Mouse (Mus musculus) midbrain, embryonic 12.5 days (tissue): ENCODE results near the gene Tirap. TPM values are rescaled to one million over a fixed set of nuclear protein-coding genes. Genes with fewer than 3 reads are reported as not detected.

Experiments used
- ATAC-seq: fragments of 200-750 bp; cut with Nextera tagmentation; 2 replicates; pipeline ENCODE4 v1.8.0; 2017; ENCODE audit warnings: low read depth, moderate TSS enrichment, moderate library complexity; ENCODE audit not compliant: low FRiP score
- H3K27ac ChIP-seq: fragments of 300-500 bp; sonication (generic); replicated peaks from 2 replicates; pipeline ENCODE4 v1.5.1; 2016; ENCODE audit warnings: mild to moderate bottlenecking
- H3K27me3 ChIP-seq: fragments of 300-500 bp; sonication (generic); 2 replicates; pipeline ENCODE4 v1.6.1; 2016; ENCODE audit warnings: mild to moderate bottlenecking
- H3K36me3 ChIP-seq: fragments of 300-500 bp; sonication (generic); 2 replicates; pipeline ENCODE4 v1.6.1; 2016
- H3K4me1 ChIP-seq: fragments of 300-500 bp; sonication (generic); 2 replicates; pipeline ENCODE4 v1.6.1; 2016
- H3K4me2 ChIP-seq: fragments of 300-500 bp; sonication (generic); replicated peaks from 2 replicates; pipeline ENCODE4 v1.6.1; 2016; ENCODE audit warnings: mild to moderate bottlenecking, moderate library complexity
- H3K4me3 ChIP-seq: fragments of 300-500 bp; sonication (generic); 2 replicates; pipeline ENCODE4 v1.5.1; 2016; ENCODE audit warnings: mild to moderate bottlenecking
- H3K9ac ChIP-seq: fragments of 300-500 bp; sonication (generic); replicated peaks from 2 replicates; pipeline ENCODE4 v1.6.1; 2016; ENCODE audit warnings: mild to moderate bottlenecking, moderate library complexity
- H3K9me3 ChIP-seq: fragments of 300-500 bp; sonication (generic); 2 replicates; pipeline ENCODE4 v1.6.1; 2016; ENCODE audit warnings: mild to moderate bottlenecking
- WGBS: fragments of 180-500 bp; shearing (Covaris S2); methylation state at CpG from one replicate; pipeline ENCODE4 v1.1.7; 2016; 5-methylcytosine and 5-hydroxymethylcytosine counted together
- polyA plus RNA-seq: library from polyadenylated mRNA; unstranded; fragments of >200 nt; fragmentation: Nextera tagmentation; extraction: Ambion mirVana; gene quantifications from 2 replicates; pipeline ENCODE4 v1.2.1, GENCODE M21; 2016

Gene Tirap
- polyA plus RNA-seq, 1 experiment from 2014 or later, result 12.4 TPM

DNA sequence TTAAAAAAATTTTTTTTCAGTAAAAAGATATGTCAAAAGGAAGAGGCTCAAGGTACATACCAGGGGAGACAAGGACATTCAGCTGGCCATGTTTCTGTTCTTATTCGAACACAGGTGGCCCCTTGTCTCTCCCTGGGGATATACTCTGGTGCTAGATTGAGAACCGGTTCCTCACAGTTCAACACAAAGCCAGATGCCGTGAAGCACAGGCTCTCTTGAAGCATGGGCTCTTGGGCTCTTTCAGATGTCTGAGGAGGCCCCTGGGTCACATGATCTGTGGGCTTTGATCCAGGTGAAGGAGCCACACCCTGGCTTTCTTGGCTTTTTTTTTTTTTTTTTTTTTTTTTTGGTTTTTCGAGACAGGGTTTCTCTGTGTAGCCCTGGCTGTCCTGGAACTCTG lies 13.7 kb downstream of the Tirap start:
- Histone ChIP-seq H3K4me2 (no peak overlapping the region), H3K27ac (no peak overlapping the region), H3K27me3 (no peaks in the 10 kb centered on the region), H3K36me3 (peaks cover 28% of the 10 kb centered on the region), H3K9me3 (no peaks in the 10 kb centered on the region), H3K4me3 (no peak overlapping the region), H3K4me1 (no peaks in the 10 kb centered on the region), H3K9ac (no peak overlapping the region)
- no peak for ATAC-seq
- WGBS, result 91% methylated on average over 3 of the region's 4 CpGs

DNA sequence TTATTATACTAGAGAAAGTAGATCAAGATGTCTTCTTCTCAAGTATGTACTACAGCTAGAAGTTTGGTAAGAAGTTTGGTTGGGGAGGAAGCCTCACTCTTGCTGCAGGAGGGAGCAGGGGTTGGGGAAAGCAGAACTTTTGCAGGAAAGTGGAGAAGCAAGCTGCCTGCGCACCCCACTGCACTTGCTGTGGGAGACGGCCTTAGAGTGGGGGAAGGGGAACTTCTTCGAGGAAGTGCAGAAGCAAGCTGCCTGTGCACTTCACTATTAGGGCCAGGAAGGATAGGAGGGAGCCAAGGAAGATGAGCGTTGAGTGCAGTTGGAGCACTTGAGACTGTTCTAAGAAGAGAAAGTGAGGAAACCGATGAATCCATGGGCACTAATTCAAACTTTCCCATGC lies 16.7 kb downstream of the Tirap start:
- Histone ChIP-seq H3K36me3 (peaks cover 16% of the 10 kb centered on the region), H3K4me2 (no peak overlapping the region), H3K9ac (no peak overlapping the region), H3K9me3 (no peaks in the 10 kb centered on the region), H3K27ac (no peak overlapping the region), H3K4me1 (no peaks in the 10 kb centered on the region), H3K4me3 (no peak overlapping the region), H3K27me3 (no peaks in the 10 kb centered on the region)
- ATAC-seq, result no peak
- 74% methylated on average over 5 of the region's 5 CpGs for WGBS

DNA sequence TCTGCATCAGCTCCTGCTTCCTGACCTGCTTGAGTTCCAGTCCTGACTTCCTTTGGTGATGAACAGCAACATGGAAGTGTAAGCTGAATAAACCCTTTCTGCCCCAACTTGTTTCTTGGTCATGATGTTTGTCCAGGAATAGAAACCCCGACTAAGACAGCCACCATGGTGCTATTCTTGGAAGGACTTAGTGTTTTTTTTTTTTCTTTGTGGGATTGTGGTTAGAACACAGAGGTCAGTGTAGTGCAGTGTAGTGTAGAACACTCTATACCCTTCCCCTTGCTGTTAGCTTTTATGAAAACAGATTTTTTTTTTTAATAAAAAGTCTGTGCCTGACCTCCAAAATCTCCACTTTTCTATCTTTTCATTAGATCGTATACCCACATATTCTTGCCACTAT lies 17.3 kb downstream of the Tirap start:
- Histone ChIP-seq H3K9me3 (no peaks in the 10 kb centered on the region), H3K4me1 (no peaks in the 10 kb centered on the region), H3K4me2 (no peak overlapping the region), H3K4me3 (no peak overlapping the region), H3K36me3 (peaks cover 11% of the 10 kb centered on the region), H3K27me3 (no peaks in the 10 kb centered on the region), H3K9ac (no peak overlapping the region), H3K27ac (no peak overlapping the region)
- no peak for ATAC-seq
- 80% methylated on average over 2 of the region's 2 CpGs for WGBS

DNA sequence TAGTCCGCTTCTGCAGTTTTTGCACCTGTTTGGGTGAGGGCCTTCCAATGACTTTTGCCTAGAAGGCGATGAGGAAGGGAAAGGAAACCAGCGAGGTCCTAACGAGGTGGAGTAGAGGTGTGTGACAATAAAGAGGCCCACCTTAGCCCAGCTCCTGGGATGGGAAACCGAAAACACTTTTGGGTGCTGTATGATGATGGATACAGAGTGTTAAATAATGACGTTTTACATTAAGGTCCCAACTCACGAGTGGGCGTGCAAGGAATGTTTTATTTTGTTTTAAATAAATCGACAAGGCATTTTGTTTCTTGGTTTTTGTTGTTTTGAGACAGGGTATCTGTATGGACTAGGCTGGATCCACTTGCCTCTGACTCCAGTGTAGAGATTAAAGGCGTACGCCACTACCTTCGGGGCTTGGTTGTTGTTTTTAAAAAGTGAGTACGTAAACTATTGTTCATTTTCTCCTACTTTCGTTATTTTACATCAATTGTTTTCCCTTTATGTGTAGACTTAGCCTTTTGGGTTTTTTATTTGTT lies 23.9 kb downstream of the Tirap start:
- H3K4me1 ChIP-seq, result peaks cover 10% of the 10 kb centered on the region
- WGBS, result 52% methylated on average over 14 of the region's 14 CpGs
- no peaks in the 10 kb centered on the region for H3K9me3 ChIP-seq
- peak overlapping the region; percentile 67 for H3K4me3 ChIP-seq
- H3K27ac ChIP-seq, result no peak overlapping the region
- no peaks in the 10 kb centered on the region for H3K27me3 ChIP-seq
- no peaks in the 10 kb centered on the region for H3K36me3 ChIP-seq
- peak overlapping the region; percentile 68 for H3K4me2 ChIP-seq
- peak; percentile 47 for ATAC-seq
- H3K9ac ChIP-seq, result peak overlapping the region; percentile 66; the same call in 1 of the 2 replicates

DNA sequence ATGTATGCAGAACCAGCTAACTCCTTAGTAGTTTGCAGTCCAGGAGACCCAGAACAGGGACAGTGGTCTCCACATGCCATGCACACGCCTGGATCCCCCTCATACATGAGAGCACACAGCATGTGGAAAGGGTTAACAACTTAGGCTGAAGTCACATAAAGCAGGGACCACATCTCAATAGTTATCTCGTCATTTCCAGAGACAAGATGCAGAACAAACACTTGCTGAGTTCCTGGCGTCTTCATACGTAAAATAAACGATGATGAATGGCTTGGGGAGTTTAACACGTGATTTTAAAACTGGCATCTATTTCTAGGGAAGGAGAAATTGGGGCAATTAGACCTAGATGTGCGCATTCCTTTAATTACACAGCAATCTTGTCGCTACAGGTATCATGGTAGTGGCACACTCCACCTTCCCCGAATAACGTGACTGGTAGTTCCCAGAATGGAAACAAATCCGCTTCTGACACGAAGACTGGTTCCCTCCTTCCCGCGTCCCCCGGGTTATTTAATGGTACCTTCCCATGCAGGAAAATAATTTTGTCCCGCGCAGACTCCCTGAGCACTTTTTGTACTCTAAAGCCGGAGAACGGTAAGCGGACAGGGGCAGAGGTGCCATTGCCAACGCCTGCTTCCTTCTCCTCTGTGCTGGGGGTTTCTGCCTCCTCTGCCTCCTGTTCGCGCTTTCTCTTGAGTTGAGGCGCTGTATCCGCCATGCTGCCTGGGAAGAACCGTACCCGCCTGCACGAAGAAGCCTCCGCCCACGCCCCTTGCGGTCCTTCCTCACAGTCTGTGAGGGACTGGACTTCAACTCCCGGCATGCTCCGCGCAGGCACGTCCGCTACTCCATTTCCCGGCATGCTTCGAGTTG lies 24.6 kb downstream of the Tirap start, which contains the start of gene Dcps:
Gene Dcps (minus strand): TSS at position 811 of the 873 bp plus-strand sequence.
- peaks cover 10% of the 10 kb centered on the region for H3K4me1 ChIP-seq
- ATAC-seq, result peak; percentile 98
- H3K4me3 ChIP-seq, result peak within 1 kb of the TSS; percentile 67
- peak within 1 kb of the TSS; percentile 66 for H3K9ac ChIP-seq
- H3K9me3 ChIP-seq, result no peaks in the 10 kb centered on the region
- H3K27ac ChIP-seq, result peak within 1 kb of the TSS; percentile 82
- peaks cover 6% of the 10 kb centered on the region; the same call in 1 of the 2 replicates for H3K36me3 ChIP-seq
- H3K27me3 ChIP-seq, result no peaks in the 10 kb centered on the region
- peak within 1 kb of the TSS; percentile 68 for H3K4me2 ChIP-seq
- WGBS, result under 1% methylated on average over 38 of the region's 38 CpGs

DNA sequence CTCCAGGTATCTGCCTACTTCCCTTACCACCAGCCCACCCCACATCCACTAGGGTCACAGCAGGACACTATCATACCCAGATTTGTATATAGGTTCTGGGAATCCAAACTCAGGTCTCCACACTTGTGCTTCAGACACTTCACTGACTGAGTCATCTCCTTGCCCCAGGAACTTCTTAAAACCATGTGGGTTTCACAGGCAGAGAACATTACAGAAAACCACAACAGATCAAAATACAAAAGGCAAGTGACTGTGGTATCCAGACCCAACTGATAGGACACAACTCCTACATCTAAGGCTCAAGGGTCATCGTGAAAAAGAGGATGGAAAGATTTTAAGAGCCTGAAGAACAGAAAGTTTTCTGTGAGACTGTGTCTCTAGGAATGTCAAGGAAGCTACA lies 26.8 kb downstream of the Tirap start:
- peaks cover 13% of the 10 kb centered on the region for H3K36me3 ChIP-seq
- no peak overlapping the region for H3K9ac ChIP-seq
- no peak overlapping the region for H3K4me3 ChIP-seq
- no peaks in the 10 kb centered on the region for H3K9me3 ChIP-seq
- ATAC-seq, result no peak
- no peaks in the 10 kb centered on the region for H3K27me3 ChIP-seq
- no peak overlapping the region for H3K4me2 ChIP-seq
- H3K27ac ChIP-seq, result no peak overlapping the region
- peaks cover 10% of the 10 kb centered on the region for H3K4me1 ChIP-seq
- WGBS, result 82% methylated on average over 1 of the region's 1 CpGs

DNA sequence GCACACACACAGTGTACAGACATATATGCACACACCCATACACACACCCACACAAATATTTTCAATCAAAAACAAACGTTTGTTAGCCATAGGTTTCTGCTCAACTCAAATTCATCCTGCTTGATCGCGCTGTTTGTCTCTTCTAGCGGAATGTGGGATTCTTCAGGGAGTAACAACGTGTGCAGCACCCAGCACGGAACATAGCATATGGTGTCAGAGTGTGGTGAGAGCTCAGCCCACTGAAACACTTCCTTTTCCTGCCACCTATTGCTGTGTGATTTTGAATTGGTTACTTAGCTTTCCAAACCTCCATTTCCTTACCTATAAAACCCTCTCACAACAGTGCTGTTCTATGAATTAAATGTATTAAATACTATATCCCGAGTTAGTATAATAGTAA lies 30.0 kb downstream of the Tirap start:
- peaks cover 24% of the 10 kb centered on the region for H3K4me1 ChIP-seq
- 96% methylated on average over 7 of the region's 7 CpGs for WGBS
- H3K9ac ChIP-seq, result no peak overlapping the region
- no peak overlapping the region for H3K4me3 ChIP-seq
- no peaks in the 10 kb centered on the region for H3K27me3 ChIP-seq
- no peak overlapping the region for H3K4me2 ChIP-seq
- peaks cover 13% of the 10 kb centered on the region for H3K36me3 ChIP-seq
- no peaks in the 10 kb centered on the region for H3K9me3 ChIP-seq
- H3K27ac ChIP-seq, result no peak overlapping the region
- ATAC-seq, result no peak

DNA sequence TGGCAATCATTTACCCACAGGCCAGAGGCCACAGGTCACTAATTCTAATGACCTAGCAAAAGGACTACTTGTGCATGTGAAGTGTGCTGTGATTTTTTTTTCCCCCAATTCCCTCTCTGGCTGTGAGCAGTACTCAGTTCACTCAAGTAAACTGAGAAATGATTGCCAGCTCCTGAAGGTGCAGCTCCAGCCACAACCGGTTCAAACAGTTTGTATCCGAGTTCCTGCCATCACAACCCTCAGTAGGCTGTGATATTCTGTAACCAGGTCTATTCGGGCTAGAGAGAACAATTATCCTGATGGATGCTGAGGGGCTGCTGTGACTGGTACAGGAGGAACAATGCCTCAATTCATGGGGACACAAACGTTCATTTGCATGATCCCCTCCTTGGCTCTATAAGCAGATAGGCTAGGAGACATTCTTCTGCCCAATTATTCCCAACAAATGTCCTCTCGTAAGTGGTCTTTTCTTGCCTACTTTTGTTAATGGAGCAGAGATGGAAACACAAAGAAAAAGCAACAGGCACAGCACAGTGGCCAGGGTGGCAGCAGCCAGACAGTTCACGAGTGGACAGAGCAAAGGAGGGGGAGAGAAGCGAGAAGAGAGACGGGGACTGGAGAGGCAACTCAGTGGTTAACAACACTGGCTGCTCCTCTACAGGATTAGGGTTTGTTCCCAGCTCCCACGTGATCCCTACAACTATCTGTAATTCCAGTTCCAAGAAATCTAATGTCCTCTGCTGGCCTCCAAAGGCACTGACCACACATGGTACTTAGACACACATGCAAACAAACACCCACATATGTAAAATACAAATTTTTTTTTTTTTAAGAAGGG lies 33.1 kb downstream of the Tirap start:
- WGBS, result 17% methylated on average over 9 of the region's 9 CpGs
- Histone ChIP-seq H3K9me3 (no peaks in the 10 kb centered on the region), H3K27me3 (no peaks in the 10 kb centered on the region), H3K9ac (no peak overlapping the region), H3K27ac (peak overlapping the region; percentile 63), H3K4me1 (peaks cover 19% of the 10 kb centered on the region), H3K4me2 (peak overlapping the region; percentile 10; the same call in 1 of the 2 replicates), H3K4me3 (no peak overlapping the region), H3K36me3 (peaks cover 21% of the 10 kb centered on the region)
- peak; percentile 81 for ATAC-seq

DNA sequence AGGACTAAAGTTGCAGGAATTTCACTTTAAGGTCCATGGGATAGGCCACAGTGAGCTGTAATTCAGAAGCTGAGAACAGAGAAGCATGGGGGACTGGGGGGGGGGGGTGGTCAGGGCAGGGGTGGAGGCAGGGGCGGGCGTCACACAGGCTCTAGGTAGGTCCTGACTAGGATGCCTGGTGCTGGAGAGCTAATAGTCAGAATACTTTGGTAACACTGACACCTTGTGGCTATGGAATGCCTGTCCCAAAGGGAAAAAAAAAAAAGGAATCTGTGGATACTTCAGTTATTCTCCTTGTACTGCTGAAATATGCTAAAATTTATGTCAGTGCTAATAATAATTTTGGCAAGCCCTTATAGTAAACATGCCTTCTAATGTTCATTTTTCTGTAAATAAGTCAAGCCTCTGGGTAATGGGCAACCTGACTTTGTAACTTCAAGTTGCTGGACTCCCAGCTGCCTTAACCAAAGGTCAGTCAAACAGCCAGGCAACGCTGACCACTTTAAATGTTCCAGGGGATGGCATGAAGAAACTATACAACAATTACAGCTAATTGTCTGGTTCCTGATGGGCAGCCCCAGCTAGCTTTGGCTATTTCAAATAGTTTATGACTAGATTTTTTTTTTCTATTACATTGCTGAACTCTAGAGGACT lies 33.8 kb downstream of the Tirap start:
- H3K36me3 ChIP-seq, result peaks cover 21% of the 10 kb centered on the region
- H3K27ac ChIP-seq, result peak overlapping the region; percentile 63
- WGBS, result 32% methylated on average over 3 of the region's 3 CpGs
- no peak overlapping the region for H3K4me2 ChIP-seq
- ATAC-seq, result peak; percentile 60
- H3K4me3 ChIP-seq, result no peak overlapping the region
- no peaks in the 10 kb centered on the region for H3K9me3 ChIP-seq
- no peak overlapping the region for H3K9ac ChIP-seq
- no peaks in the 10 kb centered on the region for H3K27me3 ChIP-seq
- peaks cover 19% of the 10 kb centered on the region for H3K4me1 ChIP-seq

DNA sequence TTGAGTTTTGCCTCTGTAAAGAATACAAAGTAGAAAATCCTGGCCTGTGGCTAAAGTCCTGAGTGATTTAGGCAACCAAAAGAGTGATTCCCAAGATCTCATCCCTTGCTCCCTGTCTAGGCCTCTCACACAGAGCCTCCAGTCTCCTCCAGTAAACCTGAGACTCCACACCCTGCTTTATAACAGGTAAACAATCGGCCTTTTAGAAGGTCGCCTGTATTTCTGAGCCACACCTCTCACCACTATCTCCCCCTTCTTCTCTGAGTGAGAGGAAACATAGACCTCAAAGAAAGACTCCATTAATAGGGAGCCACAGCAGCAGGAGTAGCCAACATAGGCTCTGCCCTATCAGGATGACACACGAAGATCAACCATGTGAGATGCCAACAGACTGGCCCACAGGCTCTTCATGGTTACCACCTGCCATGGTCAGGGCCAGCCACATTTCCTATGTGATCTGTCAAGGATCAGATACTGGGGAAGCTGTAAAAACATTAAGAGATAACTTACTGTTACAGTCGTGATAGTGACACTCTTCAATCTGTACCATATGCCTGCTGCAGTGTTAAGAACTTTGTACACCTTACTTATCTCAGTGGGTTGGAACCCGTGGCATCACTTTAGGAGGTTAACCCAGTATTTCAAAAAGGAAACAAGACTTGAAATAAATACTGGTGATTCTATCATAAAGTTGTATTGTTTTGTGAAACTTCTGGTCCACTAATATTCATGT lies 35.8 kb downstream of the Tirap start:
- no peak overlapping the region for H3K27ac ChIP-seq
- WGBS, result 84% methylated on average over 5 of the region's 5 CpGs
- H3K9ac ChIP-seq, result no peak overlapping the region
- peaks cover 8% of the 10 kb centered on the region; the same call in 1 of the 2 replicates for H3K36me3 ChIP-seq
- ATAC-seq, result no peak
- H3K4me1 ChIP-seq, result peaks cover 19% of the 10 kb centered on the region
- H3K9me3 ChIP-seq, result no peaks in the 10 kb centered on the region
- H3K4me2 ChIP-seq, result no peak overlapping the region
- H3K4me3 ChIP-seq, result no peak overlapping the region
- no peaks in the 10 kb centered on the region for H3K27me3 ChIP-seq
